Mouse (Mus musculus) mature B cell (primary cell): Measurements from ENCODE around the gene Scn10a.

Source experiments
- in situ Hi-C: fragments of 300-500 bp; cut with MboI; formaldehyde crosslinking; loops from 2 replicates; pipeline ENCODE4 v1.14.3; 2019

The Scn10a gene

GRCm38 (mm10) chr9:119574366-119574765 lies 144.8 kb downstream of the Scn10a start:
- in situ Hi-C loops, result no loop called here

GRCm38 (mm10) chr9:119573009-119573408 lies 146.1 kb downstream of the Scn10a start:
- in situ Hi-C loops, result no loop called here

GRCm38 (mm10) chr9:119571411-119571888 lies 147.7 kb downstream of the Scn10a start:
- in situ Hi-C loops, result no loop called here

- in situ Hi-C loops, result no loop called here
Observed at GRCm38 (mm10) chr9:119570652-119571051, 148.5 kb downstream of the Scn10a start.

- in situ Hi-C loops, result no loop called here
Observed at GRCm38 (mm10) chr9:119568732-119569131, 150.4 kb downstream of the Scn10a start.

GRCm38 (mm10) chr9:119567800-119568199 lies 151.3 kb downstream of the Scn10a start:
- in situ Hi-C loops, result no loop called here

GRCm38 (mm10) chr9:119566214-119566613 lies 152.9 kb downstream of the Scn10a start:
- in situ Hi-C loops, result no loop called here

GRCm38 (mm10) chr9:119564803-119565202 lies 154.3 kb downstream of the Scn10a start:
- in situ Hi-C loops, result no loop called here

- in situ Hi-C loops, result no loop called here
Observed at GRCm38 (mm10) chr9:119563617-119564016, 155.5 kb downstream of the Scn10a start.

GRCm38 (mm10) chr9:119562256-119562655 lies 156.9 kb downstream of the Scn10a start:
- in situ Hi-C loops, result no loop called here

- in situ Hi-C loops, result no loop called here
Observed at GRCm38 (mm10) chr9:119561746-119562145, 157.4 kb downstream of the Scn10a start.

- in situ Hi-C loops, result no loop called here
Observed at GRCm38 (mm10) chr9:119559537-119560276, 159.4 kb downstream of the Scn10a start.
